Mouse (Mus musculus) neural tube, embryonic 15.5 days (tissue): ENCODE results near the gene Baz2b. TPM values are rescaled to one million over a fixed set of nuclear protein-coding genes. Genes with fewer than 3 reads are reported as not detected.

Experiments
- ATAC-seq: fragments of 200-750 bp; cut with Nextera tagmentation; 2 replicates; pipeline ENCODE4 v1.8.0; 2017; ENCODE audit warnings: mild to moderate bottlenecking, moderate TSS enrichment, moderate library complexity; ENCODE audit not compliant: low FRiP score
- H3K27ac ChIP-seq: fragments of 300-500 bp; sonication (generic); replicated peaks from 2 replicates; pipeline ENCODE4 v1.5.1; 2015; ENCODE audit warnings: mild to moderate bottlenecking, inconsistent platforms
- H3K27me3 ChIP-seq: fragments of 300-500 bp; sonication (generic); replicated peaks from 2 replicates; pipeline ENCODE4 v1.6.1; 2015; ENCODE audit warnings: inconsistent platforms
- H3K36me3 ChIP-seq: fragments of 300-500 bp; sonication (generic); 2 replicates; pipeline ENCODE4 v1.6.1; 2015; ENCODE audit warnings: inconsistent platforms
- H3K4me1 ChIP-seq: fragments of 300-500 bp; sonication (generic); 2 replicates; pipeline ENCODE4 v1.6.1; 2015; ENCODE audit warnings: inconsistent platforms
- H3K4me2 ChIP-seq: fragments of 300-500 bp; sonication (generic); 2 replicates; pipeline ENCODE4 v1.6.1; 2015; ENCODE audit warnings: inconsistent platforms, mild to moderate bottlenecking, moderate library complexity
- H3K4me3 ChIP-seq: fragments of 300-500 bp; sonication (generic); replicated peaks from 2 replicates; pipeline ENCODE4 v1.5.1; 2015; ENCODE audit warnings: mild to moderate bottlenecking, inconsistent platforms
- H3K9ac ChIP-seq: fragments of 300-500 bp; sonication (generic); replicated peaks from 2 replicates; pipeline ENCODE4 v1.6.1; 2015; ENCODE audit warnings: mild to moderate bottlenecking, inconsistent platforms
- H3K9me3 ChIP-seq: fragments of 300-500 bp; sonication (generic); replicated peaks from 2 replicates; pipeline ENCODE4 v1.6.1; 2016; ENCODE audit warnings: inconsistent platforms
- WGBS: fragments of 180-500 bp; shearing (Covaris S2); methylation state at CpG from one replicate; pipeline ENCODE4 v1.1.7; 2015; ENCODE audit warnings: mixed read lengths; 5-methylcytosine and 5-hydroxymethylcytosine counted together
- polyA plus RNA-seq: library from polyadenylated mRNA; unstranded; fragments of >200 nt; fragmentation: Nextera tagmentation; extraction: Ambion mirVana; gene quantifications from 2 replicates; pipeline ENCODE4 v1.2.1, GENCODE M21; 2015

Gene Baz2b
- polyA plus RNA-seq, 1 experiment from 2014 or later = 68.2 TPM

DNA sequence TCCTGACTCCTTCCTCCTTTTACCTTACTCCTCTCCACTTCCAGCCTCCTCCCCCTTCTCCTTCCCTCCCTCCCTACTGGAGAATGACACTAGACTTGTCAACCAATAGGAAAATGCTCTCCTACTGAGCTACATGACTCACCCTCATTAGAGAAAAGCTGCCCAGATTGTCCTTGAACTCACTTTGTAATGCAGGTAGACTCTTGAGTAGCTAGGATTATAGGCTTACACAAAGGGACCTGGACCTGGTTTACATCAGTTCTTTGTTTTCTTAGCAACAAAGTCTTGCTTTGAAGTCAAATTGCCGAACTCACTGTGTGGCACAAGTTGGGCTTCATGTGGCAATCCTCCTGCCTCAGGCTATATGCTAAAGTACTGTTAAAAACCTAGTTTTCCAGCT, 12.8 kb downstream of the Baz2b start:
- ATAC-seq = no peak
- Histone ChIP-seq H3K36me3 (no peaks in the 10 kb centered on the region), H3K27ac (no peak overlapping the region), H3K9me3 (no peaks in the 10 kb centered on the region), H3K4me1 (no peaks in the 10 kb centered on the region), H3K9ac (no peak overlapping the region), H3K4me2 (no peak overlapping the region), H3K27me3 (no peaks in the 10 kb centered on the region), H3K4me3 (no peak overlapping the region)
- WGBS = 58% methylated on average over 1 of the region's 1 CpGs

GRCm38 (mm10) chr2:60181696-60182095, 27.9 kb downstream of the Baz2b start:
- H3K27ac ChIP-seq = no peak overlapping the region
- H3K4me3 ChIP-seq = no peak overlapping the region
- no peaks in the 10 kb centered on the region for H3K36me3 ChIP-seq
- no peaks in the 10 kb centered on the region for H3K27me3 ChIP-seq
- ATAC-seq = no peak
- WGBS = 56% methylated on average over 2 of the region's 2 CpGs
- no peak overlapping the region for H3K4me2 ChIP-seq
- no peak overlapping the region for H3K9ac ChIP-seq
- no peaks in the 10 kb centered on the region for H3K9me3 ChIP-seq
- H3K4me1 ChIP-seq = no peaks in the 10 kb centered on the region

- no peaks in the 10 kb centered on the region for H3K9me3 ChIP-seq
- ATAC-seq = no peak
- no peaks in the 10 kb centered on the region for H3K27me3 ChIP-seq
- H3K4me2 ChIP-seq = no peak overlapping the region
- no peak overlapping the region for H3K4me3 ChIP-seq
- H3K27ac ChIP-seq = no peak overlapping the region
- WGBS = 86% methylated on average over 3 of the region's 3 CpGs
- H3K36me3 ChIP-seq = no peaks in the 10 kb centered on the region
- no peak overlapping the region for H3K9ac ChIP-seq
- no peaks in the 10 kb centered on the region for H3K4me1 ChIP-seq
Measured at GRCm38 (mm10) chr2:60177490-60177889, 32.1 kb downstream of the Baz2b start.

- ATAC-seq = no peak
- Histone ChIP-seq H3K4me2 (no peak overlapping the region), H3K36me3 (no peaks in the 10 kb centered on the region), H3K4me1 (no peaks in the 10 kb centered on the region), H3K4me3 (no peak overlapping the region), H3K9ac (no peak overlapping the region), H3K27me3 (no peaks in the 10 kb centered on the region), H3K9me3 (no peaks in the 10 kb centered on the region), H3K27ac (no peak overlapping the region)
- WGBS = 86% methylated on average over 5 of the region's 5 CpGs
Measured at GRCm38 (mm10) chr2:60176087-60176486, 33.6 kb downstream of the Baz2b start.

GRCm38 (mm10) chr2:60175078-60175477, 34.6 kb downstream of the Baz2b start:
- no peaks in the 10 kb centered on the region for H3K36me3 ChIP-seq
- no peak overlapping the region for H3K4me3 ChIP-seq
- no peak overlapping the region for H3K4me2 ChIP-seq
- H3K27ac ChIP-seq = no peak overlapping the region
- no peak for ATAC-seq
- H3K27me3 ChIP-seq = no peaks in the 10 kb centered on the region
- 91% methylated on average over 3 of the region's 4 CpGs for WGBS
- no peaks in the 10 kb centered on the region for H3K9me3 ChIP-seq
- no peaks in the 10 kb centered on the region for H3K4me1 ChIP-seq
- H3K9ac ChIP-seq = no peak overlapping the region

- Histone ChIP-seq H3K9ac (no peak overlapping the region), H3K4me3 (no peak overlapping the region), H3K9me3 (no peaks in the 10 kb centered on the region), H3K4me2 (no peak overlapping the region), H3K4me1 (no peaks in the 10 kb centered on the region), H3K27me3 (no peaks in the 10 kb centered on the region), H3K27ac (no peak overlapping the region), H3K36me3 (no peaks in the 10 kb centered on the region)
- no peak for ATAC-seq
- WGBS = 96% methylated on average over 4 of the region's 4 CpGs
Measured at GRCm38 (mm10) chr2:60173595-60173994, 36.0 kb downstream of the Baz2b start.

- no peak overlapping the region for H3K27ac ChIP-seq
- no peaks in the 10 kb centered on the region for H3K27me3 ChIP-seq
- WGBS = 64% methylated on average over 3 of the region's 3 CpGs
- no peak for ATAC-seq
- no peaks in the 10 kb centered on the region for H3K9me3 ChIP-seq
- H3K9ac ChIP-seq = no peak overlapping the region
- no peak overlapping the region for H3K4me3 ChIP-seq
- H3K36me3 ChIP-seq = no peaks in the 10 kb centered on the region
- no peak overlapping the region for H3K4me2 ChIP-seq
- H3K4me1 ChIP-seq = no peaks in the 10 kb centered on the region
Measured at GRCm38 (mm10) chr2:60173190-60173589, 36.4 kb downstream of the Baz2b start.

DNA sequence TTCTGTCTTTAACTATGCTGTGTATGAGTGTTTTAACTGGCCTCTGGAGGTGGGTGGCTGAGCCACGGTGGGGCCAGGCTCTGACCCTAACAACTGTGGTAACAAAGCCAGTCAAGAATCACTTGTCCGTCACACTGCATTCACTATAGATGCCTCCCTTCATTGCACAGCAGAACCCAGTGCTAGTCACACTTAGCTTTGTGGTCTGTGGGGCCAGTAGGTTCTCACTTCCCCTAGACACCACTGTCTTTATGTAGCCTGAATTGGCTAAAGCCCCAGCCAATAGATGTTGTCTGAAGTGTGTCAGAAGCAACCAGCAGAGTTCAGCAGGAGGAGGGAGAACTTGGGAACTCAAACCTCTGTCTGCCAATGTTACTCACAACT, 37.1 kb downstream of the Baz2b start:
- no peak overlapping the region for H3K27ac ChIP-seq
- no peaks in the 10 kb centered on the region for H3K36me3 ChIP-seq
- WGBS = 60% methylated on average over 2 of the region's 2 CpGs
- ATAC-seq = no peak
- H3K27me3 ChIP-seq = no peaks in the 10 kb centered on the region
- no peak overlapping the region for H3K9ac ChIP-seq
- H3K4me1 ChIP-seq = no peaks in the 10 kb centered on the region
- H3K9me3 ChIP-seq = no peaks in the 10 kb centered on the region
- H3K4me2 ChIP-seq = no peak overlapping the region
- H3K4me3 ChIP-seq = no peak overlapping the region

- Histone ChIP-seq H3K27ac (no peak overlapping the region), H3K4me3 (no peak overlapping the region), H3K36me3 (no peaks in the 10 kb centered on the region), H3K27me3 (no peaks in the 10 kb centered on the region), H3K9me3 (no peaks in the 10 kb centered on the region), H3K9ac (no peak overlapping the region), H3K4me1 (no peaks in the 10 kb centered on the region), H3K4me2 (no peak overlapping the region)
- ATAC-seq = no peak
- 77% methylated on average over 7 of the region's 7 CpGs for WGBS
Measured at GRCm38 (mm10) chr2:60171786-60172530, 37.7 kb downstream of the Baz2b start.

GRCm38 (mm10) chr2:60166878-60167277, 42.8 kb downstream of the Baz2b start:
- no peak overlapping the region for H3K4me2 ChIP-seq
- H3K36me3 ChIP-seq = no peaks in the 10 kb centered on the region
- H3K27ac ChIP-seq = no peak overlapping the region
- no peak overlapping the region for H3K9ac ChIP-seq
- no peak for ATAC-seq
- H3K4me1 ChIP-seq = no peaks in the 10 kb centered on the region
- no peak overlapping the region for H3K4me3 ChIP-seq
- WGBS = 86% methylated on average over 4 of the region's 4 CpGs
- no peaks in the 10 kb centered on the region for H3K27me3 ChIP-seq
- no peaks in the 10 kb centered on the region for H3K9me3 ChIP-seq

GRCm38 (mm10) chr2:60165679-60166078, 44.0 kb downstream of the Baz2b start:
- 95% methylated on average over 11 of the region's 11 CpGs for WGBS
- H3K9me3 ChIP-seq = no peaks in the 10 kb centered on the region

GRCm38 (mm10) chr2:60163744-60164143, 45.9 kb downstream of the Baz2b start:
- Histone ChIP-seq H3K36me3 (no peaks in the 10 kb centered on the region), H3K4me3 (no peak overlapping the region), H3K27ac (no peak overlapping the region), H3K4me2 (no peak overlapping the region), H3K4me1 (no peaks in the 10 kb centered on the region), H3K9ac (no peak overlapping the region), H3K27me3 (no peaks in the 10 kb centered on the region), H3K9me3 (no peaks in the 10 kb centered on the region)
- ATAC-seq = no peak
- WGBS = 91% methylated on average over 2 of the region's 2 CpGs

More at GRCm38 (mm10) chr2:60165679-60166078, 44.0 kb downstream of the Baz2b start:
- H3K27me3 ChIP-seq = no peaks in the 10 kb centered on the region
- H3K4me3 ChIP-seq = no peak overlapping the region
- no peak overlapping the region for H3K4me2 ChIP-seq
- ATAC-seq = no peak
- H3K4me1 ChIP-seq = no peaks in the 10 kb centered on the region
- H3K27ac ChIP-seq = no peak overlapping the region
- no peaks in the 10 kb centered on the region for H3K36me3 ChIP-seq
- no peak overlapping the region for H3K9ac ChIP-seq
